Mouse (Mus musculus) ovary, postnatal 10 days (tissue): ENCODE measurements around the gene Rps4x.
"Not testable (repeated sequence)": the region's sequence is repeated elsewhere in the genome, so short reads cannot be mapped to it uniquely, and the experiment has no call there.

Source experiments
- DNase-seq: peaks from one replicate; pipeline ENCODE4 v3.0.0; 2022; ENCODE audit warnings: low spot score

Rps4x gene

DNA sequence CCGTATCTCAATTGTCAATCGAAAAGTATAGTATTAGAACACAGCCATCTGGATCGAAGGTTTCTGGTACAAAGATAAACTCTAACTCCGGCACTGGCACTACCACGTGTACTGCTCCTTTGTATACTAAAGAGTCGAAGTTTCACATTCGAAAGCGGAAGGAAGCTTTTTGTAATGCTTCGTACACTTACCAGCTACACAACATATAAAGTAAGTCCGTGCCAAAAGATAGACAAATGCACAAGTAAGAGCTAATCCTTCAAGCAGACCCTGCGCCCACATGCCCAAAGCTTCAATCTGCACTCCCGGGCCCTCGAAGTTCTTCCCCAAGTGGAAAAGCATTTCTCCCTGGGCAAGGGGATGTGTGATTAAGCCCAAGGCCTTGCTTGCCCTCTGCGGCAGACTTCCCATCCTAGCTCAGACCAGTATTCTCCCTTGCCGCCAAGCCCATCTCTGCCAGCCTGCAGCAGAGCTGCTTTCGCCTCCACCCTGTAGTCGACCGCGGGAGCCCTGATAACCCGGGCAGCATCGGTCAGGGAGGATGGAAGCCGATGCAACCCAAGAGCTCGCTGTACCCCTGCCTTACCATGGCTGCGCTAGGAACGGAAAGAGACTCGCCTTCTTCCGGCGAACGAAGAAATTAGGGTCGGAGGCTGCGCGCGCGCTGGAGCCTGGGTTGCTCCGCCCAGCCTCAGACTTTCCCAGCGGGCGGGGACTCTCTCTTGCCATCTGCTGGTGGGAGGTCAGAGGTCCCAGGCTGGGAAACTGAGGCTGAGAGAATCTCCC, at the start of gene Rps4x:
Gene Rps4x (minus strand): TSS at position 683 of the 786 bp plus-strand sequence.
- DNase-seq, result peak; percentile 56

DNA sequence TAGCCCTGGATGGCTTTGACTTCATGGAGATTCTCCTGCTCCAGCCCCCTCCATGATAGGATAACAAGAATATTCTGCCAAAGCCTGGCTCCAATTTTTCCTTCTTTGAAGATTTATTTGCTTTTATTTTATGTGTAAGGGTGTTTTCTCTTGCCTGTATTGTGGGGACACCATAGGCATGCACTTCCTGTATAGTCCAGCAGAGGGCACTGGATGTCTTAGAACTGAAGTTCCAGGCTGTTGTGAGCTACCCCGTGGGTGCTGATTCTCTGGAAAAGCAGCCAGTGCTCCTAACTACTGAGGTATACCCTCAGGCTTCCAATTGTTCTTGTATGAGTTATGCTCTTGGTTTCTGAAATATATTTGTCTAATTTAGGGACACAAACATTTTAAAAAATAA, 29.9 kb upstream of the Rps4x start:
- DNase-seq, result no peak

DNA sequence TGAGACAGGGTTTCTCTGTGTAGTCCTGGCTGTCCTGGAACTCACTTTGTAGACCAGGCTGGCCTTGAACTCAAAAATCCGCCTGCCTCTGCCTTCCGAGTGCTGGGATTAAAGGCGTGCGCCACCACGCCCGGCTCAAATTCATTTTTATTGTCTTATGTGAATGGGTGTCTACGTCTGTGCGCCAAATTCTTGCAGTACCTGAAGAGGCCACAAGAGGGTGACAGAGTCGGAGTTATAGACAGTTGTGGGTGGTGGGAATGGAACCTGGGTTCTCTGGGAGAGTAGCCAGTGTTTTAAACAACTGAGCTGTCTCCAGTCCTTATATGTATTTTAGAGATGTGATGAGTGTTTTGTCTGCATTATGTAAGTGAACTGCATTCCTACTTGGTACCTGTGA, 26.2 kb upstream of the Rps4x start:
- DNase-seq, result not testable (repeated sequence)

DNA sequence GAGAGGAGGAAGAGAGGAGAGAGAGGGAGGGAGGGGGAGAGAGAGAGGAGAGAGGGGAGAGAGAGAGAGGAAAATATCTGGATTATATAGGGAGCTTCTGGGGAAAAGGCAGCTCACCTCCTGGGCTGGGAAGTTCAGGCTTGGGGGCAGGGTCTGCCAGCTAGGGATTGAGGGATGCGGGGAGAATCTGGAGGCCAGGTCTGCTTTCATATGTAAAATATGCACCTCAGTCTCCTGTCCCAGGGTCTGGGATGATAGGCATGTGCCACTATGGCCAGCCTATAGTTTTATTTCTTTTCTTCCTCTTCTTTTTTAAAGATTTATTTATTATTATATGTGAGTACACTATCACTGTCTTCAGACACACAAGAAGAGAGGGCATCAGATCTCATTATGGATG, 1.6 kb upstream of the Rps4x start:
- no peak for DNase-seq

DNA sequence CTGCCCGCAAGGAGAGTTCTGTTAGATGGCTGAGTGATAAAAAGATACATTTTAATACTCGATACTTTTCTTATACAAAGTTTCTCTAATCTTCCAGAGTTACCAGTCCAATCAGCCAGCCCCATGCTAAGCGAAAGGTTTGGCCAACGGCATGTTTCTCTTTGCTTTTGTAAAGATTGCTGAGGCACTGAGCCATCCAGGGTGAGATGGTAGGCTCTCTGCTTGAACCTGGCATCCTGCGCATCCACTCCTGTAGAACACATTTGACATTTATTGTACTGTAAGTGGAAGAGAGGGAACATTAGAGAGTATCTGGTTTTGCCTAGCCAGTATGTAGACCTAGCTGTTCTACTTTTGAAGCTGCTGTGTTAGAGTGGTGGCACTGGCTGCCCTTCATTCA, 387 bp upstream of the Rps4x start:
- no peak for DNase-seq

DNA sequence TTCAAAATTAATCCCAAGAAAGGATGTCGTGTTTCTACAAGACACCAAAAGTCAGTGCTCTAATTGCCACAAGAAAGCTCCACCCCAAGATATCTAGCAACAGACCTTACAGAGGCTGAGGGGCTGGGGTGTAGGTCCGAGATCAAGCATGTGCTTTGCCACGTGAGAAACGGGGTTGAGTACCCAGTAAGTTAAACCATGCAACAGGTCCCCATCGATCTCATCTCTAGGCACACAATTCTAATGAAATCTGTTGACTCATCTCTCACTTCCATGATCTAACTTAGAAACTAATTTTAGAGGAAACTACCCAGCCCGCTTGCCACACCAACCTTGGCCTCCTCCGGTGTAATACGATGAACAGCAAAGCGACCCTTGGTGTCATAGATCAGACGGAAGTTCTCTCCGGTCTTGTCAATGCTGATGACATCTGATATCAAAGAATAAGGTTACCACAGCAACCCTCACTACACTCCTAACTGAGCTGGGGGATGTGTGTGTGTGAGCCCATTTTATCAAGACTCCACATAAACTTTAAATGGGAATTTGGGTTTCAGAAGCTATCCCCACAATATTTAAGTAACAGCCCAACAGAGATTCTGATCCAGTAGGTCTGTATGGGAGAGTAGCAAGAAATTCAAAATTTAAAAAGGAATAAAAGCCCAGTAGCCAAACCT, 2.0 kb downstream of the Rps4x start:
- no peak for DNase-seq

DNA sequence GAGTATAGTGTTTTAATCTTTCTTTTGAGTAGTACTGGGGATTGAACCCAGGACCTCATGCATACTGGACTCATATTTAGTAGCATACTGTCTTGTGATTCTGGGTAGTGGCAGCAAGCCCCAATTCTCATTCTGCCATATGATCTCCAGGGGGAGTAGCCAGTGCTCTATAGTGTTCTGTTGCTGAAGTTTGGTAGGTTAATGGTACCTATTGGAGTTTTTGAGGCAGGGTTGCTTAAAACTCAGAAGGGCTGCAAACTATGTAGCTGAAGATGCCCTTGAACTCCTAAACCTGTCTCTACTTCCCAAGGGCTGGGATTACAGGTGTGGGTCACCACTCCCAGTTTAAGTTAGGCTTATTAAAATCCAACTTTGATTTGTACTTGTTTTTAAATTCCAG, 6.6 kb downstream of the Rps4x start:
- DNase-seq, result no peak

DNA sequence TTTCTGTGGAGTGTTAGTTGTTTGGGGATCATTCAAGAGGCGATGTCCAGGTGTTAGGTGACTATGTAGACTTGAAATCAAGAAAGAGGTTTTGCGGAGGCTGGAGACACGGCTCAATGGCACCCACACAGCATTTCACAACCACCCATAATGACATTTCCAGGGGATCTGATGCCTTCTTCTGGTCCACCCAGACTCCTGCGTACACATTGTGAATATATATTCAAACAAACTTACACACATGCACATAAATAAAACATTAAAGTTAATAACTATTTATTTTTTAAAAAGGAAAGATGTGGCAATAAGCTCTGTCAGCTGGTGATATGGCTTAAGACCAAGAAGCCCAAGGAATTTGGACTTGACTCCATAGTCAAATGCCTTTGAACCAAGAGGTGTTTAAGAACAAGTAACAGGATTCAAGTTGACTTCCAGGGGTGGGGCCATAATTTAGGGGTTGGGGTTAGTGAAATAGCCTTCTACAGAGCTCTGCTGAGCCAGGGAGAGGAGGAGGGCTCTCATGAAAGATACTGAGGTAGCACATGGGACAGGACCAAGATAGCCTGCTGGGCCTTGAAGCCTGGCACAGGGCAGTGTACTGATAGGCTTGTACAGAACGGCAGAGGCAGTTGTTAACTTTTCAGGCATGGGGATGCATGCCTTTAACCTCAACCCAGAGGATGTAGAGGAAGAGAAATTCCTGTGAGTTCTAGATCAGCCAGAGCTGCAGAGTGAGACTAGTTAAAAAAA, 13.5 kb downstream of the Rps4x start:
- no peak for DNase-seq

DNA sequence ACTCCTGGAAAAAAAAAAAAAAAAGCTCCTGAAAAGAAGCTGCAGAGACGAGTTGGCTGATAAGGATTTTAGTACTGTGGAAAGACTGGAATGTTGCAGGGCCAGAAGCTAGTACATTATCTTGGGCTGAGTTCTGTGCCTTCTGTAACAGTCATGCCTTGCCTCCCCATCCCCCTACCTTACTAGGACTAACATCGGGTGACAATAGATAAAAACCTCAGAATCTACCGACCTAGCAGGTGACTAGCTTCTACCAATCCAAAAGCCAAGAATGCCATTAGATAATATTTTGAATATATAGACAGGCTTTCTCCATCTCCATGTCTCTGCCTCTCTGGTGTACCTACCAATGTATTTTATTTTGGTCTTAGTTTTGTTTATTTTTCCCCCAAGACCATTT, 18.3 kb downstream of the Rps4x start:
- DNase-seq, result no peak

DNA sequence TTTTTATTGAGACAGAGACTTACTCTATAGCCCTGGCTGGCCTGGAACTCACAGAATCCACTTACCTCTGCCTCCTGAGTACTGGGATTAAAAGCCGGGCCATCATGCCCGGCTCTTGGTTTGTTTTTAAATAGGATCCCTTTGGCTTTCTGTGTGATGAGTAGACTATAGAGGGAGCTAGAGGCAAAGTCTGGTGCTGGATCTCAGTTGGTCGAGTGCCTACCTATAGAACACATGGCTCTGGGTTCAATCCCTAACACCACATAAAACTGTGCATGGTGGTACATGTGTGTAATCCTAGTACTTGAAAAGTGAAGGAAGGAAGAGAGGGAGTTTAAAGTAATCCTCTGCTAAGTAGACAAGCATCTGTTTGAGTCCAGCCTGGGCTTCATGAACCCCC, 19.1 kb downstream of the Rps4x start:
- no peak for DNase-seq

DNA sequence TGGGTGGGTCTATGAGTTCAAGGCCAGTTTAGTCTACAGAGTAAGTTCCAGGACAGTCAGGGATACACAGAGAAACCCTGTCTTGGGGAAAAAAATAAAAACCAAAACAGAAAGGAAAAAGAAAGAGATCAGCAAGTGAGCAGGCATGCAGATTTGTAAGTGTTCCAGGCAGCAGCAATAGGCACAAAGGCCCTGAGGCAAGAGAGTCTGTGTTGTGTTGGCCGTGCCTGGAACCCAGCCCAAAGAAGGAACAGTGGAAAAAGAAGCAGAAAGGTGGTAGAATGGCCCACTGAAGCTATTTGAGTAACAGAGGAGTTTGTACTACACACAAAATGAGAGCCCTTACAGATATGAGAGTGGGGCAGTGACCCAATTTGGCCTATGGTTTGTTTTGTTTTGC, 19.5 kb downstream of the Rps4x start:
- no peak for DNase-seq

DNA sequence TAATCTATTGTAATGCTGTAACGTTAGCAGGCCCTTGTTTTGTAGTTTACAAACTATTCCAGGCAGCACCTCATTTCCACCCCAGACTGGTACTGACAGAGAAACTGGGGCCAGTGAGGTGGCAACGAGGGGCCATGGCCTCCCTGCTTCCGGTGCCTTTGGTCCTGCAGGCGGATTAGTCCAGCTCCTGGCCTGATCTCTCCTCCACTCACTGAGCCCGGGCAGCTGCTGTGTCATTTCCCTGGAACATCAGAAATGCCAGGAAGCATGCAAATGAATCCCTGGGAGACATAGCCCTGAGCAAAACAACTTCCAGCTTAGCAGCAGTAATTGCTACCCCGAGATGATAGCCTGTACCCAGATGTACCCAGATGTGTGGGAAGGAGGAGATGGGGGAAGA, 22.2 kb downstream of the Rps4x start:
- DNase-seq, result no peak

DNA sequence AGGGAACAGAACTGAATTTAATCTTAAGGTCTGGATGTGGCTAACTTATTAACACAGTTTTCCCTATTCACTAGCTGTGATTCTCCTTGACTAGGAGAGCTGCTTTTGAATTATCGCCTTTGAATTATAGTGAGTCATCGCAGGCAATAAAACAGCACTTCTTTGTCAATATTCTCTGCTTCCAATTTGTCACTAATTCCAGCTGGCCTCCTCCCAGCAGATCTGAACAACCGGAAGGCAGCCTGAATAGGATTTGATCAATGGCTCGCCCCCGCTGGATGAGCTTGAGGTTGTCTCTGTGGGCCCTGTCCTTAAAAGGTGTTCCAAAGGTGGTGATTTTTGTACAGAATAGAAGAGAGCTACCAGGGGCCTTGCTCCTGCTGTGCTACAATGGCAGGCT, 22.7 kb downstream of the Rps4x start:
- DNase-seq, result no peak

DNA sequence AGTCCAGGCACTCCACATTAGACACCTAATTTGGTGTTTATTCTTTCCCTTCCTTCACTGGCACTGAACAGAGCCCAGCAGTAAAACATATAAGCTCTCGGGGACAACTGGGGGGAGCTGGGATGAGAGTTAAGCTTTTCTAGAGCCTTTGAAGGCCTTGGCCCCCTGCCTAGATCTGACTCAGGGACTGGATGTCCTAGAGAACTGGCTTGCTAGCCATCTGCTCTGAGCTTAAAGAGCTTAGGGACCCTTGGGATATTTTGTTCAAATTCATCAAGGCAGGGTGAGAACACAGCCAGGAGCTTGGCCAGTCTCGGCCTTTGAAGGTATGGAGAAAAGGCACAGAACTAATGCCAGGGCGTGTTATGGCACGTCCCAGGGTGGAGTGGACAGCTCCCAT, 25.7 kb downstream of the Rps4x start:
- DNase-seq, result no peak

DNA sequence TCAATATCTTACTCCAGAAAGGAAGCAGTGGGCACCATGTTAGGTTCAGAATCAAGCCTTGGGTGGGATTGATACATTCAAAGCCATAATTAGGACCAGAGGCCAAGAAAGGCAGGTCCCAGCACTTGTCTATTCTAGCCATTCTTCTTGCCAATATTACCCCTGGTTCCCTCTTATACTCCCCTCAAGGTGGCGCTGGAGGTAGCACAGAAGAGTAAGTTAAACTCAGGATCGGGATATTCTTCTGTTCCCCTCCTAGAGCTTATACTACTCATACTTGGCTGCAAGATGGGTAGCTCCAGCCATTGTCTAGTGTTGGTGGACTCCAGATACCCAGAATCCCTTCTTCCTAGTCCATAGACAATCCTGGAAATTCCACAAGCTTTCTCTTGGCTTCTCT, 26.1 kb downstream of the Rps4x start:
- no peak for DNase-seq

DNA sequence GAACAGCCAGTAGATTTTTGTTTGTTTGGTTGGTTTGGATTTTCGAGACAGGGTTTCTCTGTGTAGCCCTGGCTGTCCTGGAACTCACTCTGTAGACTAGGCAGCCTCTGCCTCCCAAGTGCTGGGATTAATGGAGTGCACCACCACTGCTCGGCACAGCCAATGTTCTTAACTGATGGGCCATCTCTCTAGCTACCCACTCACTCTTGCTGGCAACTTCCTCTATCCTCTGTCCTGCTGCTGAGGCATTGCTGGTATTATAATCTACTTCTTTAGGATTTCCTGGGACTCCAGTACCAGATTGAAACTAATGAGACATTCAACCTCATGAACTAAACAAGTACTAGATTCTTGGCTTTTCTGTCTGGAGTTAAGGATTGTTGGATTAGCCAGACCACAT, 28.7 kb downstream of the Rps4x start:
- no peak for DNase-seq

DNA sequence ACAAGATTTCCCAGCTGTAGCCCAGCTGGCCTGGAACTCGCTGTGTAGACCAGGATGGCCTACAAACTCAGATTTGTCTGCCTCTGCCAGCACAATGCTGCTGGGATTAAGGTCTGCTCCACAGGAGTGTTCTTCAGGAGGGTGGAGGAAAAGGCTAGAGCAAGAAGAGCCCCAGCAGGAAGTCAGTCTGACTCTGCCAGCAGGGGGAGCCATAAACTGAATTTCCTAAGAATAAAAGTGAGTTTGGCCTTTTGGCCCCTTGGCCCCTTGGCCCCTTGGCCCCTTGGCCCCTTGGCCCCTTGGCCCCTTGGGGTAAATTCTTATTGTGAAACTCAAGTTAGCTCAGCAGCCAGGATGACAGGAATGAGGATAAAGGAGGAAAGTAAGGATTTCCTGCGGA, 29.4 kb downstream of the Rps4x start:
- no peak for DNase-seq

DNA sequence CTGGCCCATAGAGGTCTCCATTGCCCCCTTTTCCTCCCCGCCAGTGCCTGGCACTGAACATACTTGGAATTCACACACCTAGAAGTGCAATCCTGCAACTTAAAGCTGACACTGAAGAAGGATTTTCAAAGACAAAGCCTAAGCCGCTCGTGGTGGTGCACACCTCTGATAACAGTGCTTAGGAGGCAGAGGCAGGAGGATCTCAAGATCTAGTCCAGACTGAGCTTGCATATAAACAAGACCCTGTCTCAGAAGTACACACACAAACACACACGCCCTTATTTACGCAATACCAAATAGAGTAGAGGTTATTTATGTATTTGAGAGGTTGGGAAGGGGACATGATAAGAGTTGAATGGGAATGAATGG, 31.8 kb downstream of the Rps4x start:
- no peak for DNase-seq

DNA sequence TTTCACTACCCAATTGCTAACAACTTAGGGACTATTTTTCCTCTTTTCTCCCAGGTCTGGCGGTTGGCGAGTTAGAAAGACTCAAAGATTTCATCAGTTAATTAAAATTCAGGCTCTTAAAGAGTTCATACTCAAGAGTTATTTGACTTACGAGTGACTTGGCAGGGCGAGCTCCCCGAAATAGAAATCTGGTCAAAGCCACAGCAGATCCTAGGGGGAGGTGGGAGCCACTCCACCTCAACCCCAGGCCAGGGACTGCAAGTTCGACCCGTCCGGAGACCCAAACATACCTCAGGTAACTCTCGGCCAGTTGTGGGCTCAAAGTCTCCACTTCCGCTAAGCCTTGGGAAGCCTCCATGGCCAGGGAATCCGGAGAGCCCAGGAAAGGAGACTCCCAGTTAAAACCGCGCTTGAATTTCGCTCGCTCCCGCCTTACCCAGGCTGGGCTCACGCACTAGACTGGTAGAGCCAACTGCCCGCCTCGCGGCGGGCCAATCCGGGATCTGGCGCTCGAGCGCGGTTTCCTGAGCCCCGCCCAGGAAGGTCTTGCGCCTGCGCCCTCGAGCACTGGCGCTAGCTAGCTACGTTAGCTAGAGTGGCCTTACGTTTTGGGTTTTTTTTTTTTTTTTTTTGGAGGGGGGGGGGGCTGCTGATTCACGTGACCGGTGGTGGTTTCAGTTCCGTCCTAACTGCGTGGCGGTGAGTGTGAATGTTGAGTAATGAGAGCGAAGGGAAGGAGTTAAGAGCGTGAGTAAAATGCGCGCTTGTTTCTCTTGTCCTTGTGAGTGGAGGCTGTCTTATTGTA, 32.4 kb downstream of the Rps4x start, which contains the start of gene Ercc6l:
Gene Ercc6l (minus strand): TSS at position 474 of the 805 bp plus-strand sequence.
- peak; percentile 61 for DNase-seq

DNA sequence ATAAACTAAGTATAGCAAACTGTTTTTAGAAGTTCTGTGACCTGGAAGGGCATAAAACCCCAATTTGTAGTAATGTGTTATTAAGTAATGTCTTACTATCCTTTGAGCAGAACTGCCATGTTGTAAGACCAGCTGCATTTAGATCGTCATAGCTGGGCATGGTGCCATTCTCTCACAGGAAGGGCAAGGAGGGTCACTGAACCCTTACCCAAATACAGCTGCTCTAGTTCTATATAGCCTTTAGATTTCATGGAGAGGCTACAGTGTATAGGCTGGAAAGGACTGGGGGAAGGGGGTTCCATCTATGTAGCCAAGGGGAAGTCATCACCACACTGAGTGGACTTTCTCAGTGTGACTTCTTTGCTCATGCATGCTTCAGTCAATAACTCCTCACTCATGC, 48.0 kb downstream of the Rps4x start:
- DNase-seq, result no peak
